Mouse (Mus musculus): ENCODE data around the gene Dhx29.

The Dhx29 gene

GRCm38 (mm10) chr13:112987532-112987943, 60.3 kb downstream of the Dhx29 start, which contains the start of gene Ccno:
TSS of gene Ccno (plus strand) at chr13:112987802.
- peak; percentile 91 for DNase-seq (ENCODE audit: low spot score)

- no peak for DNase-seq (ENCODE audit: low spot score)
These were observed 60.7 kb downstream of the Dhx29 start for GRCm38 (mm10) chr13:112987991-112988390.

GRCm38 (mm10) chr13:112988866-112989265, 61.6 kb downstream of the Dhx29 start:
- no peak for DNase-seq (ENCODE audit: low spot score)

GRCm38 (mm10) chr13:112989541-112989940, 62.3 kb downstream of the Dhx29 start:
- DNase-seq (ENCODE audit: low spot score) = no peak

GRCm38 (mm10) chr13:112990346-112990745, 63.1 kb downstream of the Dhx29 start:
- DNase-seq (ENCODE audit: low spot score) = no peak

- no peak for DNase-seq (ENCODE audit: low spot score)
These were observed 66.4 kb downstream of the Dhx29 start, which contains the start of gene Mcidas for GRCm38 (mm10) chr13:112993531-112994152. TSS of gene Mcidas (plus strand) at chr13:112993845.

- DNase-seq (ENCODE audit: low spot score) = peak; percentile 63
These were observed 66.9 kb downstream of the Dhx29 start for GRCm38 (mm10) chr13:112994191-112994590.

- DNase-seq (ENCODE audit: low spot score) = no peak
These were observed 69.2 kb downstream of the Dhx29 start for GRCm38 (mm10) chr13:112996407-112996806.

- DNase-seq (ENCODE audit: low spot score) = no peak
These were observed 70.1 kb downstream of the Dhx29 start for GRCm38 (mm10) chr13:112997369-112997768.

- DNase-seq (ENCODE audit: low spot score) = no peak
These were observed 71.4 kb downstream of the Dhx29 start for GRCm38 (mm10) chr13:112998427-112999201.

GRCm38 (mm10) chr13:113000090-113000489, 72.8 kb downstream of the Dhx29 start:
- no peak for DNase-seq (ENCODE audit: low spot score)

- no peak for DNase-seq (ENCODE audit: low spot score)
These were observed 73.5 kb downstream of the Dhx29 start for GRCm38 (mm10) chr13:113000576-113001318.

- DNase-seq (ENCODE audit: low spot score) = no peak
These were observed 85.4 kb downstream of the Dhx29 start for GRCm38 (mm10) chr13:113012683-113013082.

- DNase-seq (ENCODE audit: low spot score) = peak; percentile 56
These were observed 86.1 kb downstream of the Dhx29 start for GRCm38 (mm10) chr13:113013174-113013953.

Measured in T-cell, adult 2 months (primary cell).